Mouse (Mus musculus): ENCODE data around the gene Def6. TPM values are rescaled to one million over a fixed set of nuclear protein-coding genes. Genes with fewer than 3 reads are reported as not detected.

Def6 gene
- total and polyA plus RNA-seq, 3 experiments, result 121 to 154 TPM; not detected in 1

GRCm38 (mm10) chr17:28271537-28272266, 64.1 kb downstream of the Def6 start:
- H3K79me2 ChIP-seq (ENCODE audit: control insufficient read depth, insufficient read depth, low read length, poor library complexity), result no peaks in the 10 kb centered on the region
- no peak for DNase-seq (ENCODE audit: low read depth, low spot score)
- no peak overlapping the region for H3K4me3 ChIP-seq (ENCODE audit: control insufficient read depth in 1 of 2, insufficient read depth in 1 of 2, low read depth in 2 of 2, low read length in 2 of 2)
- H3K9me3 ChIP-seq (replicated peaks; ENCODE audit: insufficient read depth, low read length), result no peaks in the 10 kb centered on the region
- no peaks in the 10 kb centered on the region for H3K27me3 ChIP-seq (ENCODE audit: control insufficient read depth in 1 of 2, insufficient read depth in 2 of 2, low read length in 2 of 2)
- no peak overlapping the region for H3K9ac ChIP-seq (ENCODE audit: control insufficient read depth, low read depth, low read length, poor library complexity, severe bottlenecking)
- no peak overlapping the region for H3K27ac ChIP-seq (ENCODE audit: control insufficient read depth, low read depth, low read length)
- no peak for TF ChIP-seq E2F4 (IDR thresholded peaks at IDR 0.05; ENCODE audit: borderline replicate concordance, low read depth, low read length)
- TF ChIP-seq MAZ (IDR thresholded peaks at IDR 0.05; ENCODE audit: low read depth, low read length), result no peak
- TF ChIP-seq ZMIZ1 (IDR thresholded peaks at IDR 0.05; ENCODE audit: low read depth, low read length), result no peak
- no peak for TF ChIP-seq TAL1 (IDR thresholded peaks at IDR 0.05; ENCODE audit: low read length)
- peaks cover 7 to 8% of the 10 kb centered on the region in 2 experiments for H3K4me1 ChIP-seq (ENCODE audit: control insufficient read depth in 1 of 2, insufficient read depth in 2 of 2, low read length in 2 of 2)
- no peaks in the 10 kb centered on the region; a peak in 2 of 4 replicates for H3K36me3 ChIP-seq (ENCODE audit: control insufficient read depth in 1 of 2, insufficient read depth in 2 of 2, low read length in 2 of 2)

GRCm38 (mm10) chr17:28272281-28272680, 64.7 kb downstream of the Def6 start:
- Histone ChIP-seq H3K9ac (ENCODE audit: control insufficient read depth, low read depth, low read length, poor library complexity, severe bottlenecking) (no peak overlapping the region), H3K27ac (ENCODE audit: control insufficient read depth, low read depth, low read length) (no peak overlapping the region), H3K4me3 (ENCODE audit: control insufficient read depth in 1 of 2, insufficient read depth in 1 of 2, low read depth in 2 of 2, low read length in 2 of 2) (no peak overlapping the region), H3K79me2 (ENCODE audit: control insufficient read depth, insufficient read depth, low read length, poor library complexity) (no peaks in the 10 kb centered on the region), H3K27me3 (ENCODE audit: control insufficient read depth in 1 of 2, insufficient read depth in 2 of 2, low read length in 2 of 2) (no peaks in the 10 kb centered on the region), H3K4me1 (ENCODE audit: control insufficient read depth in 1 of 2, insufficient read depth in 2 of 2, low read length in 2 of 2) (peaks cover 7 to 8% of the 10 kb centered on the region in 2 experiments), H3K9me3 (replicated peaks; ENCODE audit: insufficient read depth, low read length) (no peaks in the 10 kb centered on the region), H3K36me3 (ENCODE audit: control insufficient read depth in 1 of 2, insufficient read depth in 2 of 2, low read length in 2 of 2) (no peaks in the 10 kb centered on the region; a peak in 2 of 4 replicates)
- DNase-seq (ENCODE audit: low read depth, low spot score), result no peak
- TF ChIP-seq EP300 (IDR thresholded peaks at IDR 0.05; ENCODE audit: low read depth in 1 of 2, low read length in 2 of 2), result no peak
- no peak for TF ChIP-seq HCFC1 (IDR thresholded peaks at IDR 0.05; ENCODE audit: low read depth, low read length)
- TF ChIP-seq TCF12 (IDR thresholded peaks at IDR 0.05; ENCODE audit: low read depth, low read length), result no peak
- TF ChIP-seq E2F4 (IDR thresholded peaks at IDR 0.05; ENCODE audit: borderline replicate concordance, low read depth, low read length), result no peak

GRCm38 (mm10) chr17:28272837-28273236, 65.3 kb downstream of the Def6 start:
- H3K27me3 ChIP-seq (ENCODE audit: control insufficient read depth in 1 of 2, insufficient read depth in 2 of 2, low read length in 2 of 2), result no peaks in the 10 kb centered on the region
- peaks cover 7 to 8% of the 10 kb centered on the region in 2 experiments for H3K4me1 ChIP-seq (ENCODE audit: control insufficient read depth in 1 of 2, insufficient read depth in 2 of 2, low read length in 2 of 2)
- H3K79me2 ChIP-seq (ENCODE audit: control insufficient read depth, insufficient read depth, low read length, poor library complexity), result no peaks in the 10 kb centered on the region
- no peak for DNase-seq (ENCODE audit: low read depth, low spot score)
- H3K27ac ChIP-seq (ENCODE audit: control insufficient read depth, low read depth, low read length), result no peak overlapping the region
- TF ChIP-seq TBP (IDR thresholded peaks at IDR 0.05; ENCODE audit: low read depth, low read length) (no peak), POLR2AphosphoS5 (IDR thresholded peaks at IDR 0.05; ENCODE audit: borderline replicate concordance, low read depth, low read length) (no peak), BHLHE40 (IDR thresholded peaks at IDR 0.05; ENCODE audit: borderline replicate concordance, low read depth, low read length) (no peak), HCFC1 (IDR thresholded peaks at IDR 0.05; ENCODE audit: low read depth, low read length) (no peak), SMC3 (IDR thresholded peaks at IDR 0.05; ENCODE audit: low read depth, low read length) (no peak), ELF1 (IDR thresholded peaks at IDR 0.05; ENCODE audit: low read depth, low read length) (no peak), TCF12 (IDR thresholded peaks at IDR 0.05; ENCODE audit: low read depth, low read length) (no peak), ZMIZ1 (IDR thresholded peaks at IDR 0.05; ENCODE audit: low read depth, low read length) (no peak), JUND (IDR thresholded peaks at IDR 0.05; ENCODE audit: low read depth, low read length) (no peak), MYB (IDR thresholded peaks at IDR 0.05; ENCODE audit: low read depth, low read length) (no peak), E2F4 (IDR thresholded peaks at IDR 0.05; ENCODE audit: borderline replicate concordance, low read depth, low read length) (no peak), MAZ (IDR thresholded peaks at IDR 0.05; ENCODE audit: low read depth, low read length) (no peak), MEF2A (IDR thresholded peaks at IDR 0.05; ENCODE audit: extremely low read depth, insufficient replicate concordance, low read depth, low read length, poor library complexity, severe bottlenecking) (no peak), POLR2AphosphoS2 (IDR thresholded peaks at IDR 0.05; ENCODE audit: low read length) (no peak), MAFK (IDR thresholded peaks at IDR 0.05; ENCODE audit: borderline replicate concordance, low read depth, low read length) (no peak), ETS1 (IDR thresholded peaks at IDR 0.05; ENCODE audit: low read depth, low read length) (no peak), UBTF (IDR thresholded peaks at IDR 0.05; ENCODE audit: borderline replicate concordance, insufficient read depth, low read depth, low read length) (no peak), CHD2 (IDR thresholded peaks at IDR 0.05; ENCODE audit: low read length) (no peak)
- no peaks in the 10 kb centered on the region; a peak in 2 of 4 replicates for H3K36me3 ChIP-seq (ENCODE audit: control insufficient read depth in 1 of 2, insufficient read depth in 2 of 2, low read length in 2 of 2)
- no peaks in the 10 kb centered on the region for H3K9me3 ChIP-seq (replicated peaks; ENCODE audit: insufficient read depth, low read length)
- no peak overlapping the region for H3K4me3 ChIP-seq (ENCODE audit: control insufficient read depth in 1 of 2, insufficient read depth in 1 of 2, low read depth in 2 of 2, low read length in 2 of 2)
- no peak overlapping the region for H3K9ac ChIP-seq (ENCODE audit: control insufficient read depth, low read depth, low read length, poor library complexity, severe bottlenecking)
